Mouse (Mus musculus) heart, adult 2 months (tissue): Measurements from ENCODE around the gene Bclaf3. TPM values are rescaled to one million over a fixed set of nuclear protein-coding genes. Genes with fewer than 3 reads are reported as not detected.

Experiments
- DNase-seq, 2 experiments: peaks; one replicate each; pipeline ENCODE4 v3.0.0; 2021
- H3K27ac ChIP-seq: fragments of 200-600 bp; 2 replicates; pipeline ENCODE4 v1.8.1; 2022
- H3K27me3 ChIP-seq: fragments of 200-500 bp; 2 replicates; pipeline ENCODE4 v1.6.1; 2012; ENCODE audit warnings: mild to moderate bottlenecking, low read length, inconsistent platforms, mixed read lengths; ENCODE audit not compliant: control insufficient read depth, insufficient read depth
- H3K36me3 ChIP-seq: fragments of 200-500 bp; 2 replicates; pipeline ENCODE4 v1.6.1; 2012; ENCODE audit warnings: low read length, inconsistent platforms; ENCODE audit not compliant: control insufficient read depth, insufficient read depth
- H3K4me1 ChIP-seq: fragments of 200-500 bp; 2 replicates; pipeline ENCODE4 v1.6.1; 2011; ENCODE audit warnings: low read length; ENCODE audit not compliant: control insufficient read depth, insufficient read depth
- H3K4me3 ChIP-seq: fragments of 200-600 bp; 2 replicates; pipeline ENCODE4 v1.8.1; 2022
- H3K79me2 ChIP-seq: fragments of 200-500 bp; replicated peaks from 2 replicates; pipeline ENCODE4 v1.6.1; 2012; ENCODE audit warnings: mild to moderate bottlenecking, inconsistent platforms, low read length, moderate library complexity, mixed read lengths; ENCODE audit not compliant: control insufficient read depth, insufficient read depth
- H3K9ac ChIP-seq: fragments of 200-500 bp; 2 replicates; pipeline ENCODE4 v1.6.1; 2012; ENCODE audit warnings: low read depth, mild to moderate bottlenecking, control low read depth, inconsistent platforms, low read length, mixed read lengths
- CTCF ChIP-seq: fragments of 200-600 bp; IDR thresholded peaks from 2 replicates; pipeline ENCODE4 v1.8.1; 2022; ENCODE audit warnings: antibody characterized with exemption, mild to moderate bottlenecking, moderate library complexity
- EP300 ChIP-seq: fragments of 200-500 bp; IDR thresholded peaks from 2 replicates; pipeline ENCODE4 v1.6.1; 2011; ENCODE audit warnings: low read depth, low read length, control low read depth; ENCODE audit not compliant: insufficient read depth
- POLR2A ChIP-seq: fragments of 200-500 bp; IDR thresholded peaks from 2 replicates; pipeline ENCODE4 v1.6.1; 2011; ENCODE audit warnings: mild to moderate bottlenecking, low read depth, low read length, control low read depth; ENCODE audit not compliant: insufficient read depth
- WGBS: fragments of 180-500 bp; shearing (Covaris S2); methylation state at CpG from one replicate; pipeline ENCODE4 v1.1.7; 2018; 5-methylcytosine and 5-hydroxymethylcytosine counted together
- intact Hi-C: fragments of 180-260 bp; cut with DNase I; formaldehyde crosslinking; loops from one replicate; pipeline ENCODE4 v1.15.1; 2025
- polyA plus RNA-seq: library from polyadenylated mRNA; depleted of rRNA; stranded (reverse); fragments of >200 nt; gene quantifications from 2 replicates; pipeline ENCODE4 v1.2.3, GENCODE M21; 2012; rRNA removed
- total RNA-seq, 2 experiments: library from RNA; stranded (reverse); gene quantifications; 2 replicates each; pipeline ENCODE4 v1.2.3; 2021

Bclaf3 gene
- total and polyA plus RNA-seq, 3 experiments = 1.2 to 3.8 (median 2.9) TPM

DNA sequence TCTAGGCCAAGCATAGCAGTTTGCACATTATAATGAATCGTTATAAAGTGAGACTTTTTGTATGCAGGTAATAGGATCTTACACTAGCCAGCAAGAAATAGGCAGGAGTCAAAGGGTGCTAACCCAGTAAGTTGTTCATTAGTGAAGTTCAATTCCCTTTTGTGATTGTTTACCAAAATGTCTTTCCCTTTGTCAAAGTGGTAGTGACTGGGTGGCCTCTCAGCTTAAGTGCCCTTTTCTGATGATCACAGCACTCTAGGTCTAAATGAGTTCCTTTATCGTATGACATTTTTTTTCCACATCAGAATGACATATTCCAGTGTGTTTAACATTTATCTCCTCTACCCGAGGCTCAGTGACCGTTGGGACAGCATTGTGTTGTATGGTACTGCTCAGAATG is 102.1 kb downstream of the Bclaf3 start:
- Histone ChIP-seq H3K27me3 (no peaks in the 10 kb centered on the region), H3K9ac (no peak overlapping the region), H3K4me1 (no peaks in the 10 kb centered on the region), H3K79me2 (no peaks in the 10 kb centered on the region), H3K4me3 (no peak overlapping the region; the same call in 1 of the 2 replicates), H3K27ac (no peak overlapping the region), H3K36me3 (no peaks in the 10 kb centered on the region)
- WGBS = 44% methylated on average over 4 of the region's 4 CpGs
- TF ChIP-seq CTCF (no peak), POLR2A (no peak), EP300 (no peak)
- intact Hi-C loops = loop anchor here (5.0 to 10.0 kb wide), 2 partner anchors 124 to 486 kb away; no protein-coding TSS in a partner anchor
- no peak for DNase-seq

DNA sequence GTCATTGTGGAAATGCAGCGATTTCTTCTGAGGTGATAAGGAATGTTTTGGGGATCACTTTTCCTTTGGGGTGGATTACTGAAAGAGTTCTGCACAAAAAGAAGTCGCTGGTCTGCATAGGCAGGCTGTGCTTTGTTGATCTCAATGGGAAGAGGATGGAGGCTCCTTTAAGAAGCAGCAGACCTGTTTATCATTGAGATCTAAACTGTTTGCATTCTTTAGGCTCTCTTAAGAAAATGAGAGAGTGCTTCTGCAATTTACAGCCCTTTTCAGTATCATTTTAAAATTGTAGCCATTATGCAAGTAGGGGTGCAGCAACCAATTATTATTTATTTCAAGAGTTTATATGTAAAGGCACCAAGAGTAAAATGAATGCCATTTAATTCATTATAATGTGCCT is 102.7 kb downstream of the Bclaf3 start:
- no peaks in the 10 kb centered on the region for H3K27me3 ChIP-seq
- no peak overlapping the region for H3K27ac ChIP-seq
- H3K4me3 ChIP-seq = no peak overlapping the region
- no peaks in the 10 kb centered on the region for H3K79me2 ChIP-seq
- TF ChIP-seq CTCF = no peak
- no peak for TF ChIP-seq EP300
- TF ChIP-seq POLR2A = no peak
- H3K9ac ChIP-seq = no peak overlapping the region
- no peaks in the 10 kb centered on the region for H3K4me1 ChIP-seq
- 61% methylated on average over 2 of the region's 2 CpGs for WGBS
- no peak for DNase-seq
- H3K36me3 ChIP-seq = no peaks in the 10 kb centered on the region
- intact Hi-C loops = loop anchor here (5.0 to 10.0 kb wide), 2 partner anchors 123 to 486 kb away; no protein-coding TSS in a partner anchor

GRCm38 (mm10) chrX:159638500-159639227 is 112.2 kb downstream of the Bclaf3 start:
- intact Hi-C loops = no loop called here
- DNase-seq = no peak
- Histone ChIP-seq H3K36me3 (no peaks in the 10 kb centered on the region), H3K4me3 (no peak overlapping the region), H3K4me1 (no peaks in the 10 kb centered on the region), H3K27ac (no peak overlapping the region), H3K9ac (no peak overlapping the region), H3K27me3 (no peaks in the 10 kb centered on the region), H3K79me2 (no peaks in the 10 kb centered on the region)
- TF ChIP-seq CTCF (no peak), POLR2A (no peak), EP300 (no peak)
- WGBS = 70% methylated on average over 4 of the region's 4 CpGs

DNA sequence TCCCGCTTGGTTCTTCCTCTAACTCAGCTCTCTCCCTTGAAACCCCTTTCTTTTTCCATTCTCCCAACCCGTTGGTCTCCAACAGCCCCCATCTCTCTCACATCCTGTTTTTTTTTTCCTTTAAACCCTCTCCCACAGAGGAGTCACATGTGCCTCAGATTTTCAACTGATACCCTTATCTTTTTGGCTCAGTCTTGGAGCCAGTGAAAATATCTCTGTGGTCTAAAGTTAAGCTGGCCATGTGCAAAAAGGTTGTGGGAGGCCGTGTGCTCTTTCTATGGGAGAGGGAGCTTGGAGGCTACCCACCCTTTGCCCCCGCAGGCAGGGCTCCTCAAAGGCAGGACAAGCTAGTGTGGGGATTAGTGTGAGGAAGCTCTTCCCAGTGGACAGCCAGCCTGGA is 113.5 kb downstream of the Bclaf3 start:
- Histone ChIP-seq H3K4me3 (no peak overlapping the region), H3K36me3 (no peaks in the 10 kb centered on the region), H3K79me2 (no peaks in the 10 kb centered on the region), H3K27ac (no peak overlapping the region), H3K4me1 (no peaks in the 10 kb centered on the region), H3K9ac (no peak overlapping the region), H3K27me3 (no peaks in the 10 kb centered on the region)
- DNase-seq = no peak
- TF ChIP-seq EP300 (no peak), POLR2A (no peak)
- WGBS = 65% methylated on average over 4 of the region's 4 CpGs
- intact Hi-C loops = no loop called here

Other genes with a start within 250 kb of the Bclaf3 start
- 10 to 100 TPM; 76.6 to 76.8 TPM for gene Eif1ax, start 154.5 kb upstream of the Bclaf3 start, total RNA-seq
- gene Eif1ax, start 154.5 kb upstream of the Bclaf3 start, polyA plus RNA-seq = 12.0 and 28.8 TPM in 2 replicates
- gene Map7d2, start 112.1 kb upstream of the Bclaf3 start, total RNA-seq = under 1 TPM; 0.61 to 0.78 TPM
- gene Map7d2, start 112.1 kb upstream of the Bclaf3 start, polyA plus RNA-seq = 0.21 and 1.3 TPM in 2 replicates
- gene Sh3kbp1, start 100.6 kb downstream of the Bclaf3 start, total RNA-seq = 100 to 1,000 TPM; 105 to 132 TPM
- 149 and 222 TPM in 2 replicates for gene Sh3kbp1, start 100.6 kb downstream of the Bclaf3 start, polyA plus RNA-seq